Mouse (Mus musculus) small intestine, adult 2 months (tissue): ENCODE results near the gene Nt5c3. TPM values are rescaled to one million over a fixed set of nuclear protein-coding genes. Genes with fewer than 3 reads are reported as not detected.

Experiments used
- H3K27ac ChIP-seq: fragments of 200-500 bp; 2 replicates; pipeline ENCODE4 v1.5.1; 2012; ENCODE audit warnings: low read depth, low read length, control low read depth, inconsistent platforms; ENCODE audit not compliant: insufficient read depth
- H3K27me3 ChIP-seq: fragments of 200-500 bp; 2 replicates; pipeline ENCODE4 v1.6.1; 2012; ENCODE audit warnings: mild to moderate bottlenecking, moderate library complexity, low read length, inconsistent platforms; ENCODE audit not compliant: control insufficient read depth, insufficient read depth
- H3K36me3 ChIP-seq: fragments of 200-500 bp; 2 replicates; pipeline ENCODE4 v1.6.1; 2012; ENCODE audit warnings: mild to moderate bottlenecking, low read length, control low read depth, inconsistent platforms; ENCODE audit not compliant: control insufficient read depth, insufficient read depth
- H3K4me1 ChIP-seq: fragments of 200-500 bp; 2 replicates; pipeline ENCODE4 v1.6.1; 2012; ENCODE audit warnings: low read length, inconsistent platforms, mixed read lengths; ENCODE audit not compliant: control insufficient read depth, insufficient read depth, insufficient read length
- H3K4me3 ChIP-seq: fragments of 200-500 bp; 2 replicates; pipeline ENCODE4 v1.5.1; 2012; ENCODE audit warnings: low read depth, mild to moderate bottlenecking, control low read depth, inconsistent platforms, low read length, moderate library complexity
- CTCF ChIP-seq: fragments of 200-500 bp; IDR thresholded peaks from 2 replicates; pipeline ENCODE4 v1.5.1; 2012; ENCODE audit warnings: low read depth, mild to moderate bottlenecking, control low read depth, inconsistent platforms, low read length, moderate library complexity, mixed read lengths; ENCODE audit not compliant: insufficient replicate concordance, insufficient read length; ENCODE audit errors: extremely low read depth
- POLR2A ChIP-seq: fragments of 200-500 bp; IDR thresholded peaks from 2 replicates; pipeline ENCODE4 v1.6.1; 2012; ENCODE audit warnings: low read depth, mild to moderate bottlenecking, control low read depth, inconsistent platforms, low read length, moderate library complexity
- WGBS: fragments of 180-500 bp; shearing (Covaris S2); methylation state at CpG from one replicate; pipeline ENCODE4 v1.1.7; 2018; 5-methylcytosine and 5-hydroxymethylcytosine counted together
- polyA plus RNA-seq: library from polyadenylated mRNA; depleted of rRNA; stranded (reverse); fragments of >200 nt; gene quantifications from 2 replicates; pipeline ENCODE4 v1.2.3, GENCODE M21; 2012

The Nt5c3 gene
- polyA plus RNA-seq, 1 experiment: 2.3 TPM

- Histone ChIP-seq H3K4me1 (peaks cover 15% of the 10 kb centered on the region; the same call in 1 of the 2 replicates), H3K27ac (peak overlapping the region; percentile 48), H3K36me3 (no peaks in the 10 kb centered on the region), H3K4me3 (peak overlapping the region; percentile 79), H3K27me3 (no peaks in the 10 kb centered on the region)
- TF ChIP-seq CTCF: no peak
- TF ChIP-seq POLR2A: no peak
- under 1% methylated on average over 25 of the region's 25 CpGs for WGBS
Measured at GRCm38 (mm10) chr6:56923331-56923725, 404 bp downstream of the Nt5c3 start.

- H3K4me3 ChIP-seq: no peak overlapping the region
- 20% methylated on average over 12 of the region's 12 CpGs for WGBS
- TF ChIP-seq POLR2A: no peak
- no peak for TF ChIP-seq CTCF
Measured at GRCm38 (mm10) chr6:56920222-56921092, 3.3 kb downstream of the Nt5c3 start.

GRCm38 (mm10) chr6:56919330-56920044 lies 4.2 kb downstream of the Nt5c3 start:
- Histone ChIP-seq H3K4me3 (no peak overlapping the region), H3K27ac (peak overlapping the region; percentile 70; the same call in 1 of the 2 replicates), H3K27me3 (no peaks in the 10 kb centered on the region), H3K36me3 (no peaks in the 10 kb centered on the region), H3K4me1 (peaks cover 23% of the 10 kb centered on the region)
- 33% methylated on average over 7 of the region's 7 CpGs for WGBS
- TF ChIP-seq POLR2A (no peak), CTCF (no peak)

More at GRCm38 (mm10) chr6:56920222-56921092, 3.3 kb downstream of the Nt5c3 start:
- Histone ChIP-seq H3K4me1 (peaks cover 23% of the 10 kb centered on the region), H3K27me3 (no peaks in the 10 kb centered on the region), H3K36me3 (no peaks in the 10 kb centered on the region), H3K27ac (peak overlapping the region; percentile 70)

- H3K27me3 ChIP-seq: no peaks in the 10 kb centered on the region
- H3K27ac ChIP-seq: peak overlapping the region; percentile 77
- TF ChIP-seq POLR2A: no peak
- TF ChIP-seq CTCF: no peak
- no peaks in the 10 kb centered on the region for H3K36me3 ChIP-seq
- H3K4me1 ChIP-seq: peaks cover 29% of the 10 kb centered on the region
- peak overlapping the region; percentile 27; the same call in 1 of the 2 replicates for H3K4me3 ChIP-seq
- WGBS: 16% methylated on average over 12 of the region's 12 CpGs
Measured at GRCm38 (mm10) chr6:56917578-56918368, 6.0 kb downstream of the Nt5c3 start.

GRCm38 (mm10) chr6:56916279-56916678 lies 7.5 kb downstream of the Nt5c3 start:
- no peak for TF ChIP-seq CTCF
- no peak for TF ChIP-seq POLR2A
- Histone ChIP-seq H3K36me3 (no peaks in the 10 kb centered on the region), H3K4me1 (peaks cover 32% of the 10 kb centered on the region), H3K4me3 (no peak overlapping the region), H3K27me3 (no peaks in the 10 kb centered on the region), H3K27ac (no peak overlapping the region)
- WGBS: 75% methylated on average over 2 of the region's 2 CpGs

GRCm38 (mm10) chr6:56913092-56913858 lies 10.5 kb downstream of the Nt5c3 start:
- no peaks in the 10 kb centered on the region for H3K36me3 ChIP-seq
- H3K4me3 ChIP-seq: no peak overlapping the region
- 52% methylated on average over 2 of the region's 2 CpGs for WGBS
- H3K27me3 ChIP-seq: no peaks in the 10 kb centered on the region
- no peak overlapping the region for H3K27ac ChIP-seq
- H3K4me1 ChIP-seq: peaks cover 16% of the 10 kb centered on the region
- TF ChIP-seq CTCF: no peak
- TF ChIP-seq POLR2A: no peak

GRCm38 (mm10) chr6:56910910-56911309 lies 12.8 kb downstream of the Nt5c3 start:
- Histone ChIP-seq H3K4me1 (peaks cover 9% of the 10 kb centered on the region; the same call in 1 of the 2 replicates), H3K27me3 (no peaks in the 10 kb centered on the region), H3K27ac (no peak overlapping the region), H3K4me3 (no peak overlapping the region), H3K36me3 (no peaks in the 10 kb centered on the region)
- TF ChIP-seq CTCF: no peak
- no peak for TF ChIP-seq POLR2A
- WGBS: 77% methylated on average over 2 of the region's 2 CpGs
